Mouse (Mus musculus): ENCODE measurements at regions not wholly inside any gene's neighbourhood (a gene's known extent, or its start where the extent isn't known, plus 50 kb on each side); places are given as distances from the start of the nearest gene placed in this dataset.

DNA sequence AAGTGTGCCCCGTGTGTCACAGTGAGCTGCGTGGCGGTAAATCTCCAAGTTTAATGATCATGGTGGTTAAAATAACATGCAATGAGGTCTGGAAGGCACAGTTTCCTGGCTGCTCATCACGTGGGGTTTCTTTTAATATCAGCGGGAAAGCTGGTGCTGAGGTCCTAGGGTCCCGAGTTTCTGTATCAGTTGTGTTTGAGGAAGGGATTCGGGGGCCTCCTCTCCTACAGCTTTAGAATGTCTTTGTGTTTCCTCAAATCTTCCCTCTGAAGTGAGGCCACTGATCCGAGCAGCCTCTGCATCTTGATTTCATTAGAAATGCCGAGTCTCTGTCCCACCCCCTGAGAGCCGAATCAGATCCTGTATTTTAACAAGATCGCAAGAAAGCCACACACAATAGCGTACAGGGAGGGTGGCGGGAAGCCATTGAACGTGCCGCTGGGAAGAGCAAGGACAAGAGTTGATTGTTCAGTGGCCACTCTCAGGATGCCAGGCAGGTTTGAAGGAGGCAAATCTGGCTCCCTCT is 215.5 kb downstream of the Ppp4r2 start:
- DNase-seq (ENCODE audit: low spot score in 2 of 2): no peak

- no peak for DNase-seq (ENCODE audit: low spot score in 2 of 2)
Measured at GRCm38 (mm10) chr6:101054880-101055279, 221.5 kb downstream of the Ppp4r2 start.

GRCm38 (mm10) chr6:101056318-101056717 is 222.9 kb downstream of the Ppp4r2 start:
- no peak for DNase-seq (ENCODE audit: low spot score in 2 of 2)

- no peak for DNase-seq (ENCODE audit: low spot score in 2 of 2)
Measured at GRCm38 (mm10) chr6:101059058-101059457, 225.6 kb downstream of the Ppp4r2 start.

GRCm38 (mm10) chr6:101062186-101062585 is 228.8 kb downstream of the Ppp4r2 start:
- DNase-seq (ENCODE audit: low spot score in 2 of 2): no peak

DNA sequence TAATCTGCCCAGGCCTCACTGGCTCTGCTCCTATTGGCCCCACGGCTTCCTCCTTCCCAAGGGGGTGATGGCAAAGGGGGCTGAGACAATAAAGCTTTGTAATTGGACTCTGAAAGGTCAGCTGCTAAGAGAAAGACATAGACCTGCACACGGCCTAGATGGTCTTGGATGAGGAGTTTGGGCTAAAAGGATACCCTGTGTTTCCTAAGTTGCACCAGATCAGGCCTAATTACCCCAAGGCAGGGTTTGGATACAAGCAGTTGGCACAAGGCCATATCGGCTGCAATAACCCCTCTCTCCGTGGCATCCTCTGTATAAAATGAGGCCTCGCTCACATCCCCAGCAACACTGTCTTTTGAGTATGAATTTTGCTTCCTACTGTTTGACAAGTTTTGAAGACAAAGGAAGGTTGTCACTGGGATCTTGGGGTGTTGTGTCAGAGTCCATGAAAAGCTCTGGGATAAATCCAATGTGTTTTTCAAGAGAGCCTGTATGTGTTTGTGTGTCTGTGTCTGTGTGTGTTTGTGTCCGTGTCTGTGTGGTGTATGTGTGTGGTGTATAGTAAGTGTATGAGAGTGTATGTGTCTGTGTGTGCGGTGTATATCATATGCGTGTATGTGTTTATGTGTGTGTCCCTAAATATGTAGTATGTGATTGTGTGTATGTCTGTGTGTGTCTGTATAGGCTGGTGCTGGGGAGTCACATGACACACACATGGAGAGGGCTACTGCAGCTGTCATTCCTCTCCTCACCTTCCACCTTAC is 242.5 kb downstream of the Ppp4r2 start:
- DNase-seq (ENCODE audit: low spot score in 2 of 2): no peak

DNA sequence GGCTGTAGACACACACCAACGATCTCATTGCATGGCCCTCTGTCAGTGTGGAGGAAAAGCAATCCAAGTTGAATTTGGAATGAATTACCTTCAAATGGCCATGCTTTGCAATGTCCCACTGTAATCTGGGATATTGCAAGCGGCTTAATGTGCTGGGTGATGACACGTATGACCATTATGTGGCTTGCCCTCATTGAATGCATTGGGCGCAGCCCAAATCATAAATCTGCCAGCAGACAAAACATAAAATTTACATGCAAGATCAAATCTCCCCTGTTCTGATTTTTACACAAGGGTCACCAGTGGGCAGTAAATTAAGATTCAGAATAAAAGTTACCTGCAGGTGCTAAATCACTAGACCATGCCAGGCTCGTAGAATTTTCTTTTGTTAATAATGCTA is 244.9 kb downstream of the Ppp4r2 start:
- no peak for DNase-seq (ENCODE audit: low spot score in 2 of 2)

DNA sequence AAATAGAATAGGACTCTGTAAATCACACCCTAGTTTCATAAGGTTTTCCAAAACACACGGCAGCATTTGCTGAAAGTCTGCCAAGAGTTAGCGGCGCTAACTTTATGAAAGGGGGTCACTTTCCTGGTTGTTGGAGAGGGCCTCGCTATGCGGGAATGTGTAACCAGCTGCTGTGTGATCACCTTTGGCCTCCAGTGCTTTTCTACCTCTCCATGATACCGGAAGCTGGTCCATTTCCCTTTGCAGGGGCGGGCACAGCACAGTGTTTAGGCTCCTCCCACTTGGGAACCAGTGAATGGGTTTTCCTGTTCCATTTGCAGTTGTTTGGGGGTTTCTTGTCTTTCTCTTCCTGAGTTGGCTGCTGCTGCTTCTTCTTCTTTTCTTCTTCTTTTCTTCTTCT is 250.3 kb downstream of the Ppp4r2 start:
- DNase-seq (ENCODE audit: low spot score in 2 of 2): no peak

DNA sequence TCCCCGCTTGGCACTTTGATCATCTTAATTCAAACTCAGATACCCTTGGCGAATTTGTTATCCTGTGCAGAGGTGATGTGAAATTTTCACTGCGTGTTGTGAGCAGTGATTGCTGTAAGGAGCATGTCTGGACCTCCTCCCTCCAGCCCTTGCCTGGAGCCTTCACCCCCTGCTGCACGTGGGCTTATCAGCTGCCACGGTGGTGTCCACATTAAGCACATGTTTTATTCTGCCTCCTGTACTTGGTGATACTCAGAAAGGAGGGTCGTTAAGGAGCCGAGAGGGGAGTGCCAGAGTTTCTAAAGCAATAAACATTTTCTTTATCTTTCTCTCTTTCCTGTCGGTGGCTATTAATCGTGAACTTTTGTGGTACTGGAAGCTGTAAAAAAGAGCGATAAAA is 258.8 kb downstream of the Ppp4r2 start:
- no peak for DNase-seq (ENCODE audit: low spot score in 2 of 2)

Data from right cerebral cortex, postnatal 10 days (tissue).